Mouse (Mus musculus) limb, embryonic 12.5 days (tissue): ENCODE measurements at regions not wholly inside any gene's neighbourhood (a gene's known extent, or its start where the extent isn't known, plus 50 kb on each side); places are given as distances from the start of the nearest gene placed in this dataset.

Experiments used
- ATAC-seq: fragments of 200-750 bp; cut with Nextera tagmentation; 2 replicates; pipeline ENCODE4 v1.8.0; 2017; ENCODE audit warnings: low read depth, moderate TSS enrichment; ENCODE audit not compliant: insufficient number of reproducible peaks, insufficient read depth, low FRiP score, low TSS enrichment
- H3K27ac ChIP-seq: fragments of 300-500 bp; sonication (generic); 2 replicates; pipeline ENCODE4 v1.5.1; 2016; ENCODE audit warnings: mild to moderate bottlenecking, moderate library complexity
- H3K27me3 ChIP-seq: fragments of 300-500 bp; sonication (generic); 2 replicates; pipeline ENCODE4 v1.6.1; 2016; ENCODE audit warnings: mild to moderate bottlenecking, moderate library complexity
- H3K36me3 ChIP-seq: fragments of 300-500 bp; sonication (generic); 2 replicates; pipeline ENCODE4 v1.6.1; 2016; ENCODE audit warnings: mild to moderate bottlenecking, moderate library complexity
- H3K4me1 ChIP-seq: fragments of 300-500 bp; sonication (generic); replicated peaks from 2 replicates; pipeline ENCODE4 v1.6.1; 2016
- H3K4me2 ChIP-seq: fragments of 300-500 bp; sonication (generic); 2 replicates; pipeline ENCODE4 v1.6.1; 2016; ENCODE audit warnings: mild to moderate bottlenecking, moderate library complexity
- H3K4me3 ChIP-seq: fragments of 300-500 bp; sonication (generic); replicated peaks from 2 replicates; pipeline ENCODE4 v1.5.1; 2016; ENCODE audit warnings: mild to moderate bottlenecking
- H3K9ac ChIP-seq: fragments of 300-500 bp; sonication (generic); replicated peaks from 2 replicates; pipeline ENCODE4 v1.6.1; 2016; ENCODE audit warnings: mild to moderate bottlenecking, moderate library complexity
- H3K9me3 ChIP-seq: fragments of 300-500 bp; sonication (generic); 2 replicates; pipeline ENCODE4 v1.6.1; 2016; ENCODE audit warnings: mild to moderate bottlenecking, moderate library complexity
- WGBS: fragments of 180-500 bp; shearing (Covaris S2); methylation state at CpG from one replicate; pipeline ENCODE4 v1.1.7; 2016; 5-methylcytosine and 5-hydroxymethylcytosine counted together

- ATAC-seq, result no peak
- Histone ChIP-seq H3K27me3 (no peaks in the 10 kb centered on the region), H3K9me3 (no peaks in the 10 kb centered on the region), H3K36me3 (no peaks in the 10 kb centered on the region), H3K27ac (no peak overlapping the region), H3K4me2 (no peak overlapping the region), H3K4me1 (0 out of 2 replicates have a peak, but pooled peaks cover under 1% of the 10 kb centered on the region), H3K9ac (no peak overlapping the region), H3K4me3 (no peak overlapping the region)
- WGBS, result 93% methylated on average over 11 of the region's 11 CpGs
These were observed 1263.7 kb upstream of the A1bg start for GRCm38 (mm10) chr15:62186548-62186947.

GRCm38 (mm10) chr15:62183803-62184202 is 1261.0 kb upstream of the A1bg start:
- H3K4me1 ChIP-seq, result 0 out of 2 replicates have a peak, but pooled peaks cover 5% of the 10 kb centered on the region
- 98% methylated on average over 4 of the region's 4 CpGs for WGBS
- H3K27me3 ChIP-seq, result no peaks in the 10 kb centered on the region
- H3K27ac ChIP-seq, result no peak overlapping the region
- no peaks in the 10 kb centered on the region for H3K9me3 ChIP-seq
- H3K36me3 ChIP-seq, result no peaks in the 10 kb centered on the region
- no peak overlapping the region for H3K9ac ChIP-seq
- no peak for ATAC-seq
- no peak overlapping the region for H3K4me2 ChIP-seq
- no peak overlapping the region for H3K4me3 ChIP-seq

GRCm38 (mm10) chr15:62181454-62181910 is 1258.7 kb upstream of the A1bg start:
- H3K4me2 ChIP-seq, result no peak overlapping the region
- no peaks in the 10 kb centered on the region for H3K36me3 ChIP-seq
- no peaks in the 10 kb centered on the region for H3K9me3 ChIP-seq
- no peak overlapping the region for H3K9ac ChIP-seq
- H3K4me1 ChIP-seq, result peaks cover 10% of the 10 kb centered on the region; the same call in 1 of the 2 replicates
- no peak for ATAC-seq
- H3K27ac ChIP-seq, result no peak overlapping the region
- no peaks in the 10 kb centered on the region for H3K27me3 ChIP-seq
- no peak overlapping the region for H3K4me3 ChIP-seq
- WGBS, result 88% methylated on average over 2 of the region's 2 CpGs

GRCm38 (mm10) chr15:62180718-62181117 is 1257.9 kb upstream of the A1bg start:
- Histone ChIP-seq H3K27ac (no peak overlapping the region), H3K36me3 (no peaks in the 10 kb centered on the region), H3K4me3 (no peak overlapping the region), H3K27me3 (no peaks in the 10 kb centered on the region), H3K4me1 (peaks cover 10% of the 10 kb centered on the region; the same call in 1 of the 2 replicates), H3K4me2 (no peak overlapping the region), H3K9ac (no peak overlapping the region), H3K9me3 (no peaks in the 10 kb centered on the region)
- 89% methylated on average over 3 of the region's 3 CpGs for WGBS
- ATAC-seq, result no peak

- Histone ChIP-seq H3K4me3 (no peak overlapping the region), H3K27me3 (no peaks in the 10 kb centered on the region), H3K9ac (no peak overlapping the region), H3K4me1 (peaks cover 10% of the 10 kb centered on the region; the same call in 1 of the 2 replicates), H3K27ac (no peak overlapping the region), H3K36me3 (no peaks in the 10 kb centered on the region), H3K4me2 (no peak overlapping the region), H3K9me3 (no peaks in the 10 kb centered on the region)
- 84% methylated on average over 2 of the region's 2 CpGs for WGBS
- no peak for ATAC-seq
These were observed 1257.0 kb upstream of the A1bg start for GRCm38 (mm10) chr15:62179801-62180200.

GRCm38 (mm10) chr15:62178568-62178967 is 1255.8 kb upstream of the A1bg start:
- H3K9me3 ChIP-seq, result no peaks in the 10 kb centered on the region
- WGBS, result 20% methylated on average over 6 of the region's 6 CpGs
- no peaks in the 10 kb centered on the region for H3K27me3 ChIP-seq
- no peak overlapping the region for H3K4me3 ChIP-seq
- peaks cover 10% of the 10 kb centered on the region; the same call in 1 of the 2 replicates for H3K4me1 ChIP-seq
- H3K4me2 ChIP-seq, result no peak overlapping the region
- no peak for ATAC-seq
- H3K9ac ChIP-seq, result no peak overlapping the region
- H3K36me3 ChIP-seq, result no peaks in the 10 kb centered on the region
- no peak overlapping the region for H3K27ac ChIP-seq

- Histone ChIP-seq H3K4me1 (peaks cover 10% of the 10 kb centered on the region; the same call in 1 of the 2 replicates), H3K27me3 (no peaks in the 10 kb centered on the region), H3K4me3 (no peak overlapping the region), H3K27ac (no peak overlapping the region), H3K9me3 (no peaks in the 10 kb centered on the region), H3K4me2 (no peak overlapping the region), H3K9ac (no peak overlapping the region), H3K36me3 (no peaks in the 10 kb centered on the region)
- WGBS, result 87% methylated on average over 9 of the region's 9 CpGs
- ATAC-seq, result no peak
These were observed 1255.1 kb upstream of the A1bg start for GRCm38 (mm10) chr15:62177768-62178410.

GRCm38 (mm10) chr15:62176076-62176475 is 1253.3 kb upstream of the A1bg start:
- H3K4me2 ChIP-seq, result no peak overlapping the region
- WGBS, result 96% methylated on average over 2 of the region's 2 CpGs
- H3K4me3 ChIP-seq, result no peak overlapping the region
- no peak for ATAC-seq
- no peaks in the 10 kb centered on the region for H3K9me3 ChIP-seq
- H3K36me3 ChIP-seq, result no peaks in the 10 kb centered on the region
- no peak overlapping the region for H3K27ac ChIP-seq
- no peak overlapping the region for H3K9ac ChIP-seq
- no peaks in the 10 kb centered on the region for H3K27me3 ChIP-seq
- peaks cover 5% of the 10 kb centered on the region; the same call in 1 of the 2 replicates for H3K4me1 ChIP-seq

- no peak overlapping the region for H3K4me2 ChIP-seq
- H3K27ac ChIP-seq, result no peak overlapping the region
- H3K4me3 ChIP-seq, result no peak overlapping the region
- H3K9ac ChIP-seq, result no peak overlapping the region
- H3K9me3 ChIP-seq, result no peaks in the 10 kb centered on the region
- peaks cover 5% of the 10 kb centered on the region; the same call in 1 of the 2 replicates for H3K4me1 ChIP-seq
- H3K36me3 ChIP-seq, result no peaks in the 10 kb centered on the region
- ATAC-seq, result no peak
- no peaks in the 10 kb centered on the region for H3K27me3 ChIP-seq
- WGBS, result 85% methylated on average over 10 of the region's 10 CpGs
These were observed 1251.1 kb upstream of the A1bg start for GRCm38 (mm10) chr15:62173633-62174543.

- H3K9ac ChIP-seq, result no peak overlapping the region
- no peaks in the 10 kb centered on the region for H3K27me3 ChIP-seq
- 63% methylated on average over 7 of the region's 7 CpGs for WGBS
These were observed 1248.8 kb upstream of the A1bg start for GRCm38 (mm10) chr15:62171632-62172031.

GRCm38 (mm10) chr15:62171167-62171566 is 1248.4 kb upstream of the A1bg start:
- Histone ChIP-seq H3K9ac (no peak overlapping the region), H3K9me3 (no peaks in the 10 kb centered on the region), H3K4me1 (no peaks in the 10 kb centered on the region), H3K27me3 (no peaks in the 10 kb centered on the region), H3K4me3 (no peak overlapping the region), H3K36me3 (no peaks in the 10 kb centered on the region), H3K27ac (no peak overlapping the region), H3K4me2 (no peak overlapping the region)
- no peak for ATAC-seq
- 76% methylated on average over 2 of the region's 2 CpGs for WGBS

More at GRCm38 (mm10) chr15:62171632-62172031, 1248.8 kb upstream of the A1bg start:
- Histone ChIP-seq H3K4me1 (no peaks in the 10 kb centered on the region), H3K4me2 (no peak overlapping the region), H3K27ac (no peak overlapping the region), H3K36me3 (no peaks in the 10 kb centered on the region), H3K9me3 (no peaks in the 10 kb centered on the region), H3K4me3 (no peak overlapping the region)
- no peak for ATAC-seq
